Mouse (Mus musculus): ENCODE data around the gene Gm10309. TPM values are rescaled to one million over a fixed set of nuclear protein-coding genes. Genes with fewer than 3 reads are reported as not detected.

The Gm10309 gene
- polyA plus RNA-seq, 1 experiment, result 0.04 TPM

Other genes with a start within 250 kb of the Gm10309 start
- gene Epas1, start 248.5 kb upstream of the Gm10309 start, polyA plus RNA-seq (2012; rRNA removed), result 80.9 and 93.8 TPM in 2 replicates

Data from frontal cortex, adult 2 months (tissue).